Mouse (Mus musculus): ENCODE measurements around the gene Lin52.

GRCm38 (mm10) chr12:84532830-84533199 lies 81.6 kb downstream of the Lin52 start:
- no peak for TF ChIP-seq CTCF (IDR thresholded peaks at IDR 0.05)
- TF ChIP-seq EP300 (IDR thresholded peaks at IDR 0.05) = no peak
